Mouse (Mus musculus) heart, adult 2 months (tissue): ENCODE data around the gene Kcnb1. TPM values are rescaled to one million over a fixed set of nuclear protein-coding genes. Genes with fewer than 3 reads are reported as not detected.

Source experiments
- DNase-seq, 2 experiments: peaks; one replicate each; pipeline ENCODE4 v3.0.0; 2021
- H3K27ac ChIP-seq: fragments of 200-600 bp; 2 replicates; pipeline ENCODE4 v1.8.1; 2022
- H3K27me3 ChIP-seq: fragments of 200-500 bp; 2 replicates; pipeline ENCODE4 v1.6.1; 2012; ENCODE audit warnings: mild to moderate bottlenecking, low read length, inconsistent platforms, mixed read lengths; ENCODE audit not compliant: control insufficient read depth, insufficient read depth
- H3K36me3 ChIP-seq: fragments of 200-500 bp; 2 replicates; pipeline ENCODE4 v1.6.1; 2012; ENCODE audit warnings: low read length, inconsistent platforms; ENCODE audit not compliant: control insufficient read depth, insufficient read depth
- H3K4me1 ChIP-seq: fragments of 200-500 bp; 2 replicates; pipeline ENCODE4 v1.6.1; 2011; ENCODE audit warnings: low read length; ENCODE audit not compliant: control insufficient read depth, insufficient read depth
- H3K4me3 ChIP-seq: fragments of 200-600 bp; 2 replicates; pipeline ENCODE4 v1.8.1; 2022
- H3K79me2 ChIP-seq: fragments of 200-500 bp; replicated peaks from 2 replicates; pipeline ENCODE4 v1.6.1; 2012; ENCODE audit warnings: mild to moderate bottlenecking, inconsistent platforms, low read length, moderate library complexity, mixed read lengths; ENCODE audit not compliant: control insufficient read depth, insufficient read depth
- H3K9ac ChIP-seq: fragments of 200-500 bp; 2 replicates; pipeline ENCODE4 v1.6.1; 2012; ENCODE audit warnings: low read depth, mild to moderate bottlenecking, control low read depth, inconsistent platforms, low read length, mixed read lengths
- CTCF ChIP-seq: fragments of 200-600 bp; IDR thresholded peaks from 2 replicates; pipeline ENCODE4 v1.8.1; 2022; ENCODE audit warnings: antibody characterized with exemption, mild to moderate bottlenecking, moderate library complexity
- EP300 ChIP-seq: fragments of 200-500 bp; IDR thresholded peaks from 2 replicates; pipeline ENCODE4 v1.6.1; 2011; ENCODE audit warnings: low read depth, low read length, control low read depth; ENCODE audit not compliant: insufficient read depth
- POLR2A ChIP-seq: fragments of 200-500 bp; IDR thresholded peaks from 2 replicates; pipeline ENCODE4 v1.6.1; 2011; ENCODE audit warnings: mild to moderate bottlenecking, low read depth, low read length, control low read depth; ENCODE audit not compliant: insufficient read depth
- WGBS: fragments of 180-500 bp; shearing (Covaris S2); methylation state at CpG from one replicate; pipeline ENCODE4 v1.1.7; 2018; 5-methylcytosine and 5-hydroxymethylcytosine counted together
- intact Hi-C: fragments of 180-260 bp; cut with DNase I; formaldehyde crosslinking; loops from one replicate; pipeline ENCODE4 v1.15.1; 2025
- polyA plus RNA-seq: library from polyadenylated mRNA; depleted of rRNA; stranded (reverse); fragments of >200 nt; gene quantifications from 2 replicates; pipeline ENCODE4 v1.2.3, GENCODE M21; 2012
- total RNA-seq, 2 experiments: library from RNA; stranded (reverse); gene quantifications; 2 replicates each; pipeline ENCODE4 v1.2.3; 2021

Gene Kcnb1
- total and polyA plus RNA-seq, 3 experiments = 17.2 to 38.8 (median 32.8) TPM

- Histone ChIP-seq H3K4me1 (peaks cover 25% of the 10 kb centered on the region), H3K4me3 (no peak overlapping the region), H3K79me2 (no peaks in the 10 kb centered on the region), H3K27ac (peak overlapping the region; percentile 59), H3K9ac (no peak overlapping the region), H3K27me3 (no peaks in the 10 kb centered on the region), H3K36me3 (no peaks in the 10 kb centered on the region)
- DNase-seq = no peak
- 46% methylated on average over 9 of the region's 9 CpGs for WGBS
- intact Hi-C loops = no loop called here
- TF ChIP-seq POLR2A (peak; percentile 35; the same call in 1 of the 2 replicates), CTCF (no peak), EP300 (no peak)
Measured at GRCm38 (mm10) chr2:167130050-167130770, 59.7 kb downstream of the Kcnb1 start.

GRCm38 (mm10) chr2:167129608-167129955 is 60.4 kb downstream of the Kcnb1 start:
- Histone ChIP-seq H3K4me3 (peak overlapping the region; percentile 33), H3K27me3 (no peaks in the 10 kb centered on the region), H3K27ac (peak overlapping the region; percentile 59), H3K9ac (peak overlapping the region; percentile 56), H3K36me3 (no peaks in the 10 kb centered on the region), H3K4me1 (peaks cover 25% of the 10 kb centered on the region), H3K79me2 (no peaks in the 10 kb centered on the region)
- TF ChIP-seq POLR2A (no peak), CTCF (no peak), EP300 (no peak)
- intact Hi-C loops = no loop called here
- WGBS = 26% methylated on average over 9 of the region's 9 CpGs
- DNase-seq = no peak

- Histone ChIP-seq H3K27ac (peak overlapping the region; percentile 59), H3K36me3 (no peaks in the 10 kb centered on the region), H3K4me1 (peaks cover 25% of the 10 kb centered on the region), H3K27me3 (no peaks in the 10 kb centered on the region), H3K79me2 (no peaks in the 10 kb centered on the region), H3K9ac (peak overlapping the region; percentile 56), H3K4me3 (peak overlapping the region; percentile 33)
- 22% methylated on average over 20 of the region's 20 CpGs for WGBS
- intact Hi-C loops = no loop called here
- peak; percentile 60; the same call in 1 of the 2 replicates for TF ChIP-seq EP300
- TF ChIP-seq POLR2A = peak; percentile 25; the same call in 1 of the 2 replicates
- no peak for TF ChIP-seq CTCF
- DNase-seq = peak; percentile 59 to 63
Measured at GRCm38 (mm10) chr2:167128699-167129607, 61.0 kb downstream of the Kcnb1 start.

- Histone ChIP-seq H3K9ac (no peak overlapping the region), H3K27me3 (no peaks in the 10 kb centered on the region), H3K4me1 (peaks cover 26% of the 10 kb centered on the region), H3K27ac (peak overlapping the region; percentile 63), H3K79me2 (no peaks in the 10 kb centered on the region; the same call in 1 of the 2 replicates), H3K36me3 (no peaks in the 10 kb centered on the region), H3K4me3 (no peak overlapping the region)
- intact Hi-C loops = no loop called here
- TF ChIP-seq CTCF (no peak), POLR2A (peak; percentile 39; the same call in 1 of the 2 replicates), EP300 (0 out of 2 replicates have a peak, but pooled peaks have one; percentile 33)
- 46% methylated on average over 5 of the region's 5 CpGs for WGBS
- DNase-seq = peak; percentile 48 to 54
Measured at GRCm38 (mm10) chr2:167127404-167127803, 62.6 kb downstream of the Kcnb1 start.

- no peak for DNase-seq
- intact Hi-C loops = no loop called here
- Histone ChIP-seq H3K79me2 (no peaks in the 10 kb centered on the region; the same call in 1 of the 2 replicates), H3K27ac (no peak overlapping the region), H3K4me3 (no peak overlapping the region), H3K9ac (no peak overlapping the region), H3K27me3 (no peaks in the 10 kb centered on the region), H3K36me3 (no peaks in the 10 kb centered on the region), H3K4me1 (peaks cover 39% of the 10 kb centered on the region)
- no peak for TF ChIP-seq POLR2A
- TF ChIP-seq CTCF = no peak
- TF ChIP-seq EP300 = no peak
- 82% methylated on average over 4 of the region's 4 CpGs for whole genome bisulfite sequencing
Measured at GRCm38 (mm10) chr2:167125781-167126180, 64.2 kb downstream of the Kcnb1 start.
